Comparison of ENCODE assay signal across 9 mouse cellular contexts in the genomic region with DNA sequence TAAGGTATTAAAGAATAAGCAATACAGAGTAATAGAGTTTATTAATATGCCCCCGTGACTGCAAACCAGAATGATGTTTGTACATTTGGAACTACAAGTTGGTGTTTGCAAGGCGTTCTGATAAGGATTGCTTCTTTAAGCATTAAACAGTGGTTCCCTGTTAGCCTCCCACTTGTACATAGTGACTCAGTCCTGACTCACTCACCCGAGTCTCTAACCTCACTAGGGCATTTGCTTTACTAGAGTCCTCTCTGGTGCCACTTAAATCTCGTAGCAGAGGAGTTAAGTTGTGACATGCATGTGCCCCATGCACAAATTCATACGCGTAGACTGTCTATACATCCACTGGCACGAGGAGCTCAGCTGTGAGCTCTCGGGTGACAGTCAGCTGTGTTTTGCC.
"Had no signal": no experiment of that assay in that cellular context is flagged by ENCODE, and none has a peak within 500 bp of the region (broad histone marks: within the 10 kb centered on the region; RNA-seq: fewer than 3 reads in every experiment).

No protein-coding gene starts in this region.

- ATAC-seq: liver, postnatal 0 days; midbrain, embryonic 15.5 days had no signal

- DNase-seq: kidney, postnatal 14 days; layer of hippocampus, adult 9-11 months; layer of hippocampus, postnatal 36 days; liver; liver, embryonic 13.5 days; liver, postnatal 0 days; lung, postnatal 14 days; thymus, postnatal 4 days had no signal
